Mouse (Mus musculus): ENCODE data around the gene Nme8.

GRCm38 (mm10) chr13:19644225-19644624 lies 53.4 kb downstream of the Nme8 start:
- no peak for TF ChIP-seq POLR2AphosphoS5 (IDR thresholded peaks at IDR 0.05; ENCODE audit: insufficient replicate concordance, low read depth, low read length)
- no peak for TF ChIP-seq CTCF (IDR thresholded peaks at IDR 0.05; ENCODE audit: low read depth, low read length)
- no peak for TF ChIP-seq GATA1 (IDR thresholded peaks at IDR 0.05; ENCODE audit: borderline replicate concordance, low read length)
